ENCODE assay signal across 11 mouse cellular contexts in the genomic region with DNA sequence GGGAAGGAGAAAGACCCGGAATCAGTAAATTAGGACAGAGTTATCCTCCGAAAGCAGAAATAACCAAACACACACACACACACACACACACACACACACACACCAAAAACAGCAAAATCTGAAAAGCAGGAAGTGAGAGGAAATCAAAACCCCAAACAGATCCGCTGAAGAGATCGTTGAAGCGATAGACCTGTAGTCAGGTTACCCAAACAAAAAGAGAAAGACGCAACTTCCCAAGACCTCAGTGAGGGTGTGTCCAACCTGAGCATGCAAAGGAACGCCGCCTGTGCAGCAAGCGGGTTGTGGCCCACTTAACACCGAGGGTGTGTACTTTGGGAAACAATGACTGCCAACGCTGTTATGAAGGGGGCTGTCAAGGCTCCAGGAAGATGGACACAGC. TPM values are rescaled to one million over a fixed set of nuclear protein-coding genes. Genes with fewer than 3 reads are reported as not detected.
DNase-seq lines count a peak whose midpoint lies in the region; ATAC-seq and TF ChIP-seq lines count a peak whose summit lies in the region.
"Had no signal": no experiment of that assay in that cellular context is flagged by ENCODE, and none has a peak within 500 bp of the region (broad histone marks: within the 10 kb centered on the region; RNA-seq: fewer than 3 reads in every experiment).

No protein-coding gene starts in this region.

- no peak overlapping the region for H3K27ac ChIP-seq in midbrain, embryonic 11.5 days (ENCODE audit: low read depth, low read length)
- no peak overlapping the region for H3K27ac ChIP-seq in midbrain, postnatal 0 days (ENCODE audit: low read depth, low read length)
- H3K27ac ChIP-seq in lung, embryonic 14.5 days (ENCODE audit: low read depth) = no peak overlapping the region
- H3K27ac ChIP-seq in small intestine, adult 2 months (ENCODE audit: insufficient read depth, low read depth, low read length) = peak overlapping the region; percentile 20
- H3K27ac ChIP-seq in midbrain, embryonic 14.5 days (replicated peaks; ENCODE audit: low read depth, low read length) = no peak overlapping the region
- no peak overlapping the region for H3K27ac ChIP-seq in midbrain, embryonic 15.5 days

- no peaks in the 10 kb centered on the region for H3K36me3 ChIP-seq in midbrain, embryonic 11.5 days (ENCODE audit: control insufficient read depth, insufficient read depth, low read length)
- H3K36me3 ChIP-seq in midbrain, postnatal 0 days (ENCODE audit: insufficient read depth, low read length) = peaks cover 12% of the 10 kb centered on the region
- H3K36me3 ChIP-seq in lung, embryonic 14.5 days (ENCODE audit: insufficient read depth) = peaks cover 34% of the 10 kb centered on the region; the same call in 1 of the 2 replicates
- H3K36me3 ChIP-seq in small intestine, adult 2 months (ENCODE audit: control insufficient read depth, insufficient read depth, low read length) = peaks cover 10% of the 10 kb centered on the region
- H3K36me3 ChIP-seq in midbrain, embryonic 14.5 days (ENCODE audit: control insufficient read depth, insufficient read depth, low read length) = peaks cover 7% of the 10 kb centered on the region; the same call in 1 of the 2 replicates
- H3K36me3 ChIP-seq in midbrain, embryonic 15.5 days (replicated peaks) = peaks cover 9% of the 10 kb centered on the region; the same call in 1 of the 2 replicates

- ATAC-seq in midbrain, embryonic 11.5 days (ENCODE audit: low FRiP score) = no peak
- no peak for ATAC-seq in midbrain, postnatal 0 days (ENCODE audit: low FRiP score)
- ATAC-seq in lung, embryonic 14.5 days (ENCODE audit: insufficient read depth) = no peak
- no peak for ATAC-seq in midbrain, embryonic 14.5 days (ENCODE audit: low FRiP score, low TSS enrichment)
- no peak for ATAC-seq in midbrain, embryonic 15.5 days (replicated peaks)

- WGBS in midbrain, embryonic 11.5 days = 92% methylated on average over 11 of the region's 11 CpGs
- WGBS in midbrain, postnatal 0 days = 88% methylated on average over 11 of the region's 11 CpGs
- WGBS in lung, embryonic 14.5 days = 73% methylated on average over 11 of the region's 11 CpGs
- WGBS in small intestine, adult 2 months = 79% methylated on average over 11 of the region's 11 CpGs
- WGBS in midbrain, embryonic 14.5 days = 91% methylated on average over 11 of the region's 11 CpGs
- 93% methylated on average over 11 of the region's 11 CpGs for WGBS in midbrain, embryonic 15.5 days

- no peak overlapping the region for H3K4me3 ChIP-seq in midbrain, embryonic 11.5 days (ENCODE audit: low read depth, low read length)
- no peak overlapping the region for H3K4me3 ChIP-seq in midbrain, postnatal 0 days (ENCODE audit: low read depth, low read length)
- H3K4me3 ChIP-seq in lung, embryonic 14.5 days (ENCODE audit: low read depth, low read length) = no peak overlapping the region
- H3K4me3 ChIP-seq in small intestine, adult 2 months (ENCODE audit: low read depth, low read length) = no peak overlapping the region
- no peak overlapping the region for H3K4me3 ChIP-seq in midbrain, embryonic 14.5 days (replicated peaks; ENCODE audit: low read depth, low read length)
- H3K4me3 ChIP-seq in midbrain, embryonic 15.5 days = no peak overlapping the region
- H3K4me3 ChIP-seq: heart, embryonic 15.5 days had no signal

- no peaks in the 10 kb centered on the region for H3K27me3 ChIP-seq in midbrain, embryonic 11.5 days (ENCODE audit: control insufficient read depth, insufficient read depth, low read length)
- no peaks in the 10 kb centered on the region for H3K27me3 ChIP-seq in midbrain, postnatal 0 days (ENCODE audit: insufficient read depth, low read length)
- H3K27me3 ChIP-seq in lung, embryonic 14.5 days (ENCODE audit: insufficient read depth, low read length) = no peaks in the 10 kb centered on the region
- H3K27me3 ChIP-seq in small intestine, adult 2 months (ENCODE audit: control insufficient read depth, insufficient read depth, low read length) = no peaks in the 10 kb centered on the region
- H3K27me3 ChIP-seq in midbrain, embryonic 14.5 days (ENCODE audit: control insufficient read depth, insufficient read depth, low read length) = no peaks in the 10 kb centered on the region
- H3K27me3 ChIP-seq in midbrain, embryonic 15.5 days (replicated peaks) = no peaks in the 10 kb centered on the region
- H3K27me3 ChIP-seq: heart, embryonic 15.5 days had no signal

- no peak for TF ChIP-seq POLR2A in small intestine, adult 2 months (IDR thresholded peaks at IDR 0.05; ENCODE audit: low read depth, low read length)

- H3K9me3 ChIP-seq in midbrain, embryonic 11.5 days (ENCODE audit: control insufficient read depth, low read length) = no peaks in the 10 kb centered on the region
- H3K9me3 ChIP-seq in midbrain, postnatal 0 days (ENCODE audit: low read length) = no peaks in the 10 kb centered on the region
- no peaks in the 10 kb centered on the region for H3K9me3 ChIP-seq in lung, embryonic 14.5 days (ENCODE audit: low read depth, low read length)
- no peaks in the 10 kb centered on the region for H3K9me3 ChIP-seq in midbrain, embryonic 14.5 days (ENCODE audit: control insufficient read depth, low read length)
- H3K9me3 ChIP-seq in midbrain, embryonic 15.5 days = no peaks in the 10 kb centered on the region
- H3K9me3 ChIP-seq: heart, embryonic 15.5 days had no signal

- no peak for TF ChIP-seq CTCF in midbrain, postnatal 0 days (IDR thresholded peaks at IDR 0.05)
- TF ChIP-seq CTCF in lung, embryonic 14.5 days (IDR thresholded peaks at IDR 0.05; ENCODE audit: low read depth) = no peak
- TF ChIP-seq CTCF in small intestine, adult 2 months (IDR thresholded peaks at IDR 0.05; ENCODE audit: extremely low read depth, insufficient read length, insufficient replicate concordance, low read depth, low read length) = no peak

- no peak overlapping the region for H3K4me2 ChIP-seq in midbrain, embryonic 11.5 days
- H3K4me2 ChIP-seq in midbrain, postnatal 0 days (ENCODE audit: low read depth, low read length, poor library complexity, severe bottlenecking) = no peak overlapping the region
- H3K4me2 ChIP-seq in lung, embryonic 14.5 days = 0 out of 2 replicates have a peak overlapping the region, but pooled peaks have one; percentile 10
- H3K4me2 ChIP-seq in midbrain, embryonic 14.5 days (ENCODE audit: low read length) = no peak overlapping the region
- no peak overlapping the region for H3K4me2 ChIP-seq in midbrain, embryonic 15.5 days

- peak; percentile 33 for DNase-seq in midbrain, embryonic 11.5 days (ENCODE audit: low spot score, missing footprints)
- DNase-seq in midbrain, postnatal 0 days (ENCODE audit: low spot score) = no peak
- no peak for DNase-seq in lung, embryonic 14.5 days
- DNase-seq in urinary bladder, postnatal 14 days (ENCODE audit: low spot score) = no peak
- no peak for DNase-seq in cerebellum, postnatal 25 days
- no peak for DNase-seq in midbrain, embryonic 14.5 days
- DNase-seq: cerebellum, adult 11-12 months had no signal

- no peak overlapping the region for H3K9ac ChIP-seq in midbrain, embryonic 11.5 days (ENCODE audit: low read length)
- no peak overlapping the region for H3K9ac ChIP-seq in midbrain, postnatal 0 days (replicated peaks; ENCODE audit: low read length, poor library complexity, severe bottlenecking)
- no peak overlapping the region for H3K9ac ChIP-seq in lung, embryonic 14.5 days
- H3K9ac ChIP-seq in midbrain, embryonic 14.5 days (replicated peaks; ENCODE audit: low read length) = no peak overlapping the region
- H3K9ac ChIP-seq in midbrain, embryonic 15.5 days = no peak overlapping the region
- H3K9ac ChIP-seq: heart, embryonic 15.5 days had no signal

- no peaks in the 10 kb centered on the region for H3K4me1 ChIP-seq in midbrain, embryonic 11.5 days (ENCODE audit: control insufficient read depth, insufficient read depth, low read length)
- H3K4me1 ChIP-seq in midbrain, postnatal 0 days (ENCODE audit: insufficient read depth, low read length) = no peaks in the 10 kb centered on the region
- H3K4me1 ChIP-seq in lung, embryonic 14.5 days (ENCODE audit: insufficient read depth) = no peaks in the 10 kb centered on the region
- H3K4me1 ChIP-seq in small intestine, adult 2 months (ENCODE audit: control insufficient read depth, insufficient read depth, insufficient read length, low read length) = peaks cover 17% of the 10 kb centered on the region
- H3K4me1 ChIP-seq in midbrain, embryonic 14.5 days (ENCODE audit: control insufficient read depth, insufficient read depth, low read length) = no peaks in the 10 kb centered on the region
- no peaks in the 10 kb centered on the region for H3K4me1 ChIP-seq in midbrain, embryonic 15.5 days

RNA-seq across cellular contexts. Expression of a gene that starts 38.9 kb away (rescaled TPM):
- not detected in 2 replicates for polyA plus RNA-seq in midbrain, embryonic 11.5 days (2014; fragmentation: Nextera tagmentation; extraction: Ambion mirVana)
- not detected in 2 replicates for total RNA-seq in midbrain, postnatal 0 days (2014; rRNA removed)
- polyA plus RNA-seq in midbrain, postnatal 0 days (2015; fragmentation: Nextera tagmentation; extraction: Ambion mirVana) = not detected in 2 replicates
- polyA plus RNA-seq in lung, embryonic 14.5 days (2014; fragmentation: Nextera tagmentation; extraction: Ambion mirVana) = not detected in 2 replicates
- not detected in 2 replicates for polyA plus RNA-seq in small intestine, adult 2 months (2012; rRNA removed)
- polyA plus RNA-seq in midbrain, embryonic 14.5 days (2014; fragmentation: Nextera tagmentation; extraction: Ambion mirVana) = not detected in 2 replicates
- not detected in 2 replicates for polyA plus RNA-seq in midbrain, embryonic 15.5 days (2015; fragmentation: Nextera tagmentation; extraction: Ambion mirVana)
- polyA plus RNA-seq: heart, embryonic 15.5 days; limb, embryonic 14.5 days had no signal
